Mouse (Mus musculus): ENCODE measurements at regions not wholly inside any gene's neighbourhood (a gene's known extent, or its start where the extent isn't known, plus 50 kb on each side); places are given as distances from the start of the nearest gene placed in this dataset.

DNA sequence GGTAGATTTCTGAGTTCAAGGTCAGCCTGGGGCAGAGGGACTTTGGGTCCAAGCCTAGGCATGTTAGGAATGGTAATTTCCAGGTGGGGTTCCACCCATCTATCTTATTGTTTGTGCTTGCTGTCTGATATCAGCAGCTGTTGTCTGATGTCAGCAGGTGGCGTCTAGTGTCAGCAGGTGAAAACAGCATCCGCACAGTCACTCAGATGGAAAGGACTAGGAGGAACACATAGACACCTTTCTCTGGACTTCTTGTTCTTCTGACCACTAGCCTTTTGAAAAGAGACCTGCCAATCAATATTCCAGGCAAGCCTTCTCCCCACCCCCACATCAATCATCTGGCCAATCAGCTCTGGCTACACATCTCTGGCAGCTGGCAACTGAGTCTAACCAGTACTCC, 173.1 kb downstream of the Cdh26 start:
- H3K4me2 ChIP-seq (replicated peaks; ENCODE audit: low read depth, low read length), result no peak overlapping the region
- DNase-seq (ENCODE audit: low spot score) (no peak), ATAC-seq (no peak)
- H3K9me3 ChIP-seq (ENCODE audit: low read length), result no peaks in the 10 kb centered on the region
- no peaks in the 10 kb centered on the region for H3K36me3 ChIP-seq (ENCODE audit: insufficient read depth, low read length)
- H3K27me3 ChIP-seq (replicated peaks; ENCODE audit: insufficient read depth, low read length), result no peaks in the 10 kb centered on the region
- no peak overlapping the region for H3K9ac ChIP-seq (replicated peaks; ENCODE audit: low read depth)
- H3K4me3 ChIP-seq (ENCODE audit: low read depth, low read length), result no peak overlapping the region
- H3K27ac ChIP-seq (ENCODE audit: low read length), result no peak overlapping the region
- WGBS, result 77% methylated on average over 2 of the region's 2 CpGs
- TF ChIP-seq CTCF (IDR thresholded peaks at IDR 0.05), result no peak
- TF ChIP-seq EP300 (IDR thresholded peaks at IDR 0.05), result no peak
- no peaks in the 10 kb centered on the region for H3K4me1 ChIP-seq (ENCODE audit: insufficient read depth, low read depth, low read length)

DNA sequence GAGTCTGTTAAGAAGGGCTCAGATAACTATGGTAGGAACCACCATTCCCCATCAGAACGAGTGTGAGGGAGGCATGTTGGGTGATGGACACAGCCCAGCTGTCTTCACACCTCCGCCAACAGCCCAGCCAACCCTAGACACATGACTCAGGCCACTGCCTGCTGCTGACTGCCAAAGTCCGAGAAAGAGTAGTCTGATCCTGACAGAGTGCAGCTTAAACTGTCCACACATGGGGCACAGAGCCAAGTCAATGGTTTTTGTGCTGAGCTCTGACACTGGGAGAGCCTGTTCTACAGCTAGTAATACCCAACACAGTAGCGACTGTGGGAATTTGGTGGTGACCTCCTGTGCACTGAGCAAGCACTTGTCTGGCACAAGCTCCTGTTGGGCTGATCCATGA, 176.4 kb downstream of the Cdh26 start:
- no peaks in the 10 kb centered on the region for H3K4me1 ChIP-seq (ENCODE audit: insufficient read depth, low read depth, low read length)
- H3K36me3 ChIP-seq (ENCODE audit: insufficient read depth, low read length), result no peaks in the 10 kb centered on the region
- H3K4me2 ChIP-seq (replicated peaks; ENCODE audit: low read depth, low read length), result no peak overlapping the region
- no peak for TF ChIP-seq EP300 (IDR thresholded peaks at IDR 0.05)
- no peak for TF ChIP-seq CTCF (IDR thresholded peaks at IDR 0.05)
- peak; percentile 92 for DNase-seq (ENCODE audit: low spot score)
- H3K27me3 ChIP-seq (replicated peaks; ENCODE audit: insufficient read depth, low read length), result no peaks in the 10 kb centered on the region
- H3K9me3 ChIP-seq (ENCODE audit: low read length), result no peaks in the 10 kb centered on the region
- H3K4me3 ChIP-seq (ENCODE audit: low read depth, low read length), result no peak overlapping the region
- WGBS, result 32% methylated on average over 4 of the region's 4 CpGs
- H3K27ac ChIP-seq (ENCODE audit: low read length), result no peak overlapping the region
- ATAC-seq, result peak; percentile 97
- no peak overlapping the region for H3K9ac ChIP-seq (replicated peaks; ENCODE audit: low read depth)

DNA sequence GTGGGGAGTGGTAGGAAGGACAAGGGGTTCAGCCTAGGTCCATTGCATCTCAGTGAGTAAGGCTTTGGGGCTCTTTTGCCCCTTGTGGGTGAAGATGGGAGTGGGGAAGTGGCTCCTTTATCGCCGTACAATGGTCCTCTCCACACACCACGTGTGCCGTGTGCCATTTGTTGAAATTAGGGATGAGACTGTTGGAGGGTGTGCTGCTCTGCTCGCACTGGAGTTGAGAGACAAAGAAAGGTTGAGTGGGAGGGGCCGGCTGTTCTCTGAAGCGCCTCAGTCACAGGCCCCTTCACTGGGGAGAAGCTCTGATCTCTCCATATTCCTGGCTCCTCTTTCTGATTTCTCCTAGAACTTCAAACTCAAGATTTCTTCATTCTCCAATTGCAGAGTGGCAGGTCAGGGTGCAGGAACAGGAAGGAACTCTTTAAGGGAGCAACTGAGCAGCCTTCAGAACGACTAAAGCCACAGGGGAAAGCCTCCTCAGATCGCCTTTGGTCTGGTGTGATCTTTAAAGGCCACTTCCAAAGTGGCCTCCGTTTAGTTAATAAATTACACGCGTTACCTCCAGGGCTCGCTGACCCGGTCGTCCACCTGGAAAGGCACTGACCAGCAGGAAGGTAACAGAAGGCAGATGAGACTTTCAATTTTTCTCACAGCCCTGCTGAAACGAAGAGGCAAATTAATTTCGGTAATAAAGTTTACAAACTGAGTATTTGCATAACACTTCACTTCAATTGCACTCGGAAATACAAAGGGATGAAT, 180.1 kb downstream of the Cdh26 start:
- Histone ChIP-seq H3K9ac (replicated peaks; ENCODE audit: low read depth) (no peak overlapping the region), H3K27me3 (replicated peaks; ENCODE audit: insufficient read depth, low read length) (no peaks in the 10 kb centered on the region), H3K4me3 (ENCODE audit: low read depth, low read length) (no peak overlapping the region), H3K4me2 (replicated peaks; ENCODE audit: low read depth, low read length) (no peak overlapping the region), H3K27ac (ENCODE audit: low read length) (no peak overlapping the region), H3K4me1 (ENCODE audit: insufficient read depth, low read depth, low read length) (no peaks in the 10 kb centered on the region), H3K9me3 (ENCODE audit: low read length) (no peaks in the 10 kb centered on the region), H3K36me3 (ENCODE audit: insufficient read depth, low read length) (no peaks in the 10 kb centered on the region)
- DNase-seq (ENCODE audit: low spot score), result no peak
- TF ChIP-seq CTCF (IDR thresholded peaks at IDR 0.05) (no peak), EP300 (IDR thresholded peaks at IDR 0.05) (no peak)
- WGBS, result 48% methylated on average over 18 of the region's 18 CpGs
- ATAC-seq, result no peak

DNA sequence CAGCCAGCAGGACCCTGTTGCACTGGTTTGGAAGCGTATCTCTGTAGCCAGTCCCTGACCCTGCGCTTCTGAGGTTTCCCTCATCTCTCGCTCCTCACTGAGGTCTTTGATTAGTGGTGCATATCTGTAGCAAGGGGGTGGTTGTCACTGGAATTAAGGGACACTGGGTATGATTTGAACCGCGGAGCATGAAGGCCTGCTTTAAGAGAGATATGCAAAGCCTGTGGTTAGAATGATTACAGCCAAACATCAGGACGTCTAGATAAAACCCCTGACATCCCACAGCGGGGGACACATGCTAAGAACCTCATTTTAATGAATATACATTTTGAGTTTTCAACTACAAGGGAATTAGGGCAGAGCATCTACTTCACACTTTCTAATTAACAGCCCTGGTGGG, 184.4 kb downstream of the Cdh26 start:
- H3K27me3 ChIP-seq (replicated peaks; ENCODE audit: insufficient read depth, low read length), result no peaks in the 10 kb centered on the region
- H3K4me2 ChIP-seq (replicated peaks; ENCODE audit: low read depth, low read length), result no peak overlapping the region
- no peak overlapping the region for H3K9ac ChIP-seq (replicated peaks; ENCODE audit: low read depth)
- TF ChIP-seq EP300 (IDR thresholded peaks at IDR 0.05), result no peak
- DNase-seq (ENCODE audit: low spot score) (no peak), ATAC-seq (no peak)
- no peaks in the 10 kb centered on the region for H3K9me3 ChIP-seq (ENCODE audit: low read length)
- no peaks in the 10 kb centered on the region for H3K36me3 ChIP-seq (ENCODE audit: insufficient read depth, low read length)
- 65% methylated on average over 7 of the region's 7 CpGs for WGBS
- no peak overlapping the region for H3K27ac ChIP-seq (ENCODE audit: low read length)
- H3K4me3 ChIP-seq (ENCODE audit: low read depth, low read length), result no peak overlapping the region
- H3K4me1 ChIP-seq (ENCODE audit: insufficient read depth, low read depth, low read length), result no peaks in the 10 kb centered on the region

DNA sequence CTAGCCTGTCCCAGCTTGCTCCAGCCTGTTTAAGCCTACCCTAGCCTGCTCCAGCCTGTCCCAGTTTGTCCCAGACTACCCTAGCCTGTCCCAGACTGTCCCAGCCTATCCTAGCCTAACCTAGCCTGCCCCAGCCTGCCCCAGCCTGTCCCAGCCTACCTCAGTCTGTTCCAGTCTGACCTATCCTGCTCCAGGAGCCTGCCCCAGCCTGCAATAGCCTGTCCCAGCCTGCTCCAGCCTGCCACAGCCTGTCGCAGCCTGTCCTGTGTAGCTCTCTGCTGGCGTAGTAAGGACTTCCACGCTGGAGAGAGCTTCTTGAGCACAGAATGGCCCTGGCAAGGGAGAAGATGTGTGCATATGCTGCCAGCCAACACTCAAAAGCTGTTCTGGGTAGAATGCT, 192.5 kb downstream of the Cdh26 start:
- Histone ChIP-seq H3K27me3 (replicated peaks; ENCODE audit: insufficient read depth, low read length) (no peaks in the 10 kb centered on the region), H3K4me3 (ENCODE audit: low read depth, low read length) (no peak overlapping the region), H3K9me3 (ENCODE audit: low read length) (no peaks in the 10 kb centered on the region), H3K4me2 (replicated peaks; ENCODE audit: low read depth, low read length) (no peak overlapping the region), H3K9ac (replicated peaks; ENCODE audit: low read depth) (no peak overlapping the region), H3K27ac (ENCODE audit: low read length) (no peak overlapping the region), H3K36me3 (ENCODE audit: insufficient read depth, low read length) (no peaks in the 10 kb centered on the region), H3K4me1 (ENCODE audit: insufficient read depth, low read depth, low read length) (no peaks in the 10 kb centered on the region)
- no peak for DNase-seq (ENCODE audit: low spot score)
- TF ChIP-seq EP300 (IDR thresholded peaks at IDR 0.05), result no peak
- no peak for TF ChIP-seq CTCF (IDR thresholded peaks at IDR 0.05)
- 34% methylated on average over 3 of the region's 3 CpGs for WGBS
- ATAC-seq, result 0 out of 2 replicates have a peak, but pooled peaks have one; percentile 12

DNA sequence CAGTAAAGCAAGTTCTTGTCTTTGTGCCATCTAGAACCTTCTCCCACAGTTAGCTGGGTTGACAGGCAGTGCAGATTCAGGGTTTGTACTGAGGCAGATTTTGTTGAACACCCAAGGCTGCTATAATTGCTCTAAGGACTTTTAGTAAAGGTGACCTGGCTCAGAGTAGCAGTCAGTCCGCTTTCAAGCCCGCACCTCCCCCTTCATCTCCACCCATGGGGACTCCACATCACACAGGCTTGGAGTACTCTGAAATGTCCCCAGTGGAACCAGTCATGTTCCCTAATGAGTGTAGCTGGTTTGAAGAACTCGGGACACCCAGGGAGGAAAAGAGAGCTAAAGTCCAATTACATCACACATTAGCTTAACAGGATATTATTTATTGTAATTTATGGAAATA, 194.1 kb downstream of the Cdh26 start:
- DNase-seq (ENCODE audit: low spot score), result no peak
- Histone ChIP-seq H3K4me2 (replicated peaks; ENCODE audit: low read depth, low read length) (no peak overlapping the region), H3K4me1 (ENCODE audit: insufficient read depth, low read depth, low read length) (no peaks in the 10 kb centered on the region), H3K27me3 (replicated peaks; ENCODE audit: insufficient read depth, low read length) (no peaks in the 10 kb centered on the region), H3K27ac (ENCODE audit: low read length) (no peak overlapping the region), H3K9ac (replicated peaks; ENCODE audit: low read depth) (no peak overlapping the region), H3K9me3 (ENCODE audit: low read length) (no peaks in the 10 kb centered on the region), H3K4me3 (ENCODE audit: low read depth, low read length) (no peak overlapping the region), H3K36me3 (ENCODE audit: insufficient read depth, low read length) (no peaks in the 10 kb centered on the region)
- ATAC-seq, result no peak
- TF ChIP-seq EP300 (IDR thresholded peaks at IDR 0.05), result no peak
- no peak for TF ChIP-seq CTCF (IDR thresholded peaks at IDR 0.05)
- WGBS, result 74% methylated on average over 3 of the region's 3 CpGs

DNA sequence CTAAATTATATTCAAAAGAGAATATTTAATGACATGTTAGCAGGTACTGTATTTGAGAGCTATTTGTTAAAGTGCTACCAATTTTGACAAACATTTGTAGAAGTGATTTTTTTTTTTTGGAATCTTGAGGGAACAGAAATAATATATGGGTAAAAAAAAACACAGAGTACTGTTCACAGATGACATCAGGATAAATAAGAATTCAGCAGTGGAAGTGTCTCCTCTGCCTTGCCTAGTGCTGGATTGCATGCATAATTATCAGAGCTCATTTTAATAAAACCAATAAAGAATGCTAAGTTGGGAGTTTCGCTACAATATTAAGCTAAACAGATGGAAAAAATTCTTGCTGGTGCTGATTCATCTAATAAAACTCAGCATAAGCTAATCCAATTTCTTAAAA, 194.6 kb downstream of the Cdh26 start:
- H3K4me2 ChIP-seq (replicated peaks; ENCODE audit: low read depth, low read length), result no peak overlapping the region
- no peaks in the 10 kb centered on the region for H3K36me3 ChIP-seq (ENCODE audit: insufficient read depth, low read length)
- H3K4me3 ChIP-seq (ENCODE audit: low read depth, low read length), result no peak overlapping the region
- ATAC-seq, result no peak
- no peak overlapping the region for H3K9ac ChIP-seq (replicated peaks; ENCODE audit: low read depth)
- DNase-seq (ENCODE audit: low spot score), result no peak
- 91% methylated on average over 1 of the region's 1 CpGs for WGBS
- no peaks in the 10 kb centered on the region for H3K27me3 ChIP-seq (replicated peaks; ENCODE audit: insufficient read depth, low read length)
- TF ChIP-seq EP300 (IDR thresholded peaks at IDR 0.05) (no peak), CTCF (IDR thresholded peaks at IDR 0.05) (no peak)
- no peaks in the 10 kb centered on the region for H3K9me3 ChIP-seq (ENCODE audit: low read length)
- H3K4me1 ChIP-seq (ENCODE audit: insufficient read depth, low read depth, low read length), result no peaks in the 10 kb centered on the region
- no peak overlapping the region for H3K27ac ChIP-seq (ENCODE audit: low read length)
